Mouse (Mus musculus) embryo, embryonic 11 days (tissue): ENCODE measurements around the gene Ifit3b.
"Not testable (repeated sequence)": the region's sequence is repeated elsewhere in the genome, so short reads cannot be mapped to it uniquely, and the experiment has no call there.

Source experiments
- DNase-seq: peaks from one replicate; pipeline ENCODE4 v3.0.0-alpha.2; 2015

Ifit3b gene

GRCm38 (mm10) chr19:34607237-34608051, at the start of gene Ifit3b:
Gene Ifit3b, plus strand, starts transcription at chr19:34607970.
- not testable (repeated sequence) for DNase-seq

GRCm38 (mm10) chr19:34562556-34562955, 45.2 kb upstream of the Ifit3b start:
- DNase-seq = no peak

GRCm38 (mm10) chr19:34566178-34566784, 41.5 kb upstream of the Ifit3b start:
- no peak for DNase-seq

- no peak for DNase-seq
Observed at GRCm38 (mm10) chr19:34568988-34569895, 38.5 kb upstream of the Ifit3b start.

- DNase-seq = no peak
Observed at GRCm38 (mm10) chr19:34569896-34570476, 37.8 kb upstream of the Ifit3b start.

- no peak for DNase-seq
Observed at GRCm38 (mm10) chr19:34571080-34571479, 36.7 kb upstream of the Ifit3b start.

- DNase-seq = no peak
Observed at GRCm38 (mm10) chr19:34573650-34574049, 34.1 kb upstream of the Ifit3b start.

- no peak for DNase-seq
Observed at GRCm38 (mm10) chr19:34577121-34577520, 30.6 kb upstream of the Ifit3b start.

- not testable (repeated sequence) for DNase-seq
Observed at GRCm38 (mm10) chr19:34582696-34583095, 25.1 kb upstream of the Ifit3b start.

GRCm38 (mm10) chr19:34583126-34583766, 24.5 kb upstream of the Ifit3b start, which contains the start of gene Ifit3:
Gene Ifit3, plus strand, starts transcription at chr19:34583531.
- not testable (repeated sequence) for DNase-seq

- DNase-seq = not testable (repeated sequence)
Observed at GRCm38 (mm10) chr19:34585740-34586458, 21.9 kb upstream of the Ifit3b start.

GRCm38 (mm10) chr19:34587898-34588692, 19.7 kb upstream of the Ifit3b start:
- not testable (repeated sequence) for DNase-seq

- no peak for DNase-seq
Observed at GRCm38 (mm10) chr19:34588959-34589358, 18.8 kb upstream of the Ifit3b start.

GRCm38 (mm10) chr19:34593456-34593855, 14.3 kb upstream of the Ifit3b start:
- no peak for DNase-seq

- DNase-seq = not testable (repeated sequence)
Observed at GRCm38 (mm10) chr19:34594523-34594922, 13.2 kb upstream of the Ifit3b start.

- DNase-seq = no peak
Observed at GRCm38 (mm10) chr19:34596811-34597210, 11.0 kb upstream of the Ifit3b start.

GRCm38 (mm10) chr19:34598341-34598740, 9.4 kb upstream of the Ifit3b start:
- no peak for DNase-seq

GRCm38 (mm10) chr19:34599250-34599649, 8.5 kb upstream of the Ifit3b start:
- not testable (repeated sequence) for DNase-seq

- DNase-seq = not testable (repeated sequence)
Observed at GRCm38 (mm10) chr19:34601888-34602287, 5.9 kb upstream of the Ifit3b start, which contains the start of gene Ifit1bl1. Gene Ifit1bl1, minus strand, starts transcription at chr19:34601956.

GRCm38 (mm10) chr19:34605472-34605871, 2.3 kb upstream of the Ifit3b start:
- no peak for DNase-seq
